Mouse (Mus musculus): ENCODE results near the gene Ophn1. TPM values are rescaled to one million over a fixed set of nuclear protein-coding genes. Genes with fewer than 3 reads are reported as not detected.

The Ophn1 gene
- polyA plus RNA-seq, 1 experiment from 2014 or later: 40.8 TPM

DNA sequence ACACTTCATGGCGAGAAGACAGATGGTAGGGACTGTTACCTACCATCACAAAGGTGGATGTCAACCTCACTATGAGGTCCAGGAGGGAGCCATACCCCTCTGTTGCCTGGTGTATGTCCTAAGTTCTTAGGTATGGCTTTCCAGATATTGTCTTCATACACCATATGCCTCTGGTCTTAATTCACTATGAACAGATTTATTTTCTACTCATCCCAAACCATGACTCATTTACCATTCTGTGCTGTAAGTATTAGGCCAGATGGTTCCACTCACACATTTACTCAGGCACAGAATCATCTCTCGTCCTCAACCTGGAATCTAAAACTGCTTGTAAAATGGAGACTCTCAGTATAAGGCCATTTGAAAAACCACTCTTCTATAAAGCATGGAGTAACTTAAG is 135.7 kb downstream of the Ophn1 start:
- Histone ChIP-seq H3K27ac (replicated peaks) (no peak overlapping the region), H3K4me2 (replicated peaks) (no peak overlapping the region), H3K4me3 (no peak overlapping the region), H3K9ac (replicated peaks) (no peak overlapping the region), H3K9me3 (no peaks in the 10 kb centered on the region), H3K4me1 (no peaks in the 10 kb centered on the region), H3K36me3 (no peaks in the 10 kb centered on the region), H3K27me3 (no peaks in the 10 kb centered on the region)
- WGBS: 59% methylated on average over 2 of the region's 2 CpGs
- ATAC-seq (replicated peaks): 0 out of 2 replicates have a peak, but pooled peaks have one; percentile 32

DNA sequence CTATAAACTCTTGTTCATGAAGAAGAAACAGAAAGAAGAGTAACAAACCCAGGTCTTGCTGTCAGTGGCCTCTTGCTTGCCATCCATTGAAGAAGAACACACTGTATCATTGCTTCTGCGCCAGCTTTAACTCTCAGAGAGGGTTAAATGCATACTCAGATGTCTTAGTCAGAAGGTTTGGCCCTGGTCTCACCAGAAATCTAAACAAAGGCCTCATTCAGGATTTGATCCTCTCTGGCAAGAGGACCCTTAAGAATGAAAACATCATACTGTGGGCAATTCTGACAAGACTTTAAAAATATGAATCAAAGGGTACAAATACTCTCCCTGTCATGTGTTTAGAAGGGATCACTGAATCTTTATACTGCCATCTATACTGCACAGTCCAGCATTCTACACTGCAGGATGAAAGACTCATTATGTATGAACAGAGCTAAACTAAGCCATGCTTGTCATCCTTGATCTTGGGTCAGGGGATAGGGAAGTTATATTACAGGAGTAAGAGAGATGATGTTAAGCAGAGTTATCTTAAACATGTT is 139.5 kb downstream of the Ophn1 start:
- no peak for ATAC-seq (replicated peaks)
- Histone ChIP-seq H3K27ac (replicated peaks) (no peak overlapping the region), H3K27me3 (no peaks in the 10 kb centered on the region), H3K4me2 (replicated peaks) (no peak overlapping the region), H3K4me1 (no peaks in the 10 kb centered on the region), H3K36me3 (no peaks in the 10 kb centered on the region), H3K9me3 (no peaks in the 10 kb centered on the region), H3K9ac (replicated peaks) (no peak overlapping the region), H3K4me3 (no peak overlapping the region)
- WGBS: 76% methylated on average over 1 of the region's 1 CpGs

GRCm38 (mm10) chrX:98736758-98737157 is 154.1 kb downstream of the Ophn1 start:
- Histone ChIP-seq H3K9me3 (no peaks in the 10 kb centered on the region), H3K27ac (replicated peaks) (no peak overlapping the region), H3K9ac (replicated peaks) (no peak overlapping the region), H3K36me3 (no peaks in the 10 kb centered on the region), H3K4me3 (no peak overlapping the region), H3K4me2 (replicated peaks) (no peak overlapping the region), H3K4me1 (no peaks in the 10 kb centered on the region), H3K27me3 (no peaks in the 10 kb centered on the region)
- no peak for ATAC-seq (replicated peaks)
- 83% methylated on average over 5 of the region's 5 CpGs for WGBS

DNA sequence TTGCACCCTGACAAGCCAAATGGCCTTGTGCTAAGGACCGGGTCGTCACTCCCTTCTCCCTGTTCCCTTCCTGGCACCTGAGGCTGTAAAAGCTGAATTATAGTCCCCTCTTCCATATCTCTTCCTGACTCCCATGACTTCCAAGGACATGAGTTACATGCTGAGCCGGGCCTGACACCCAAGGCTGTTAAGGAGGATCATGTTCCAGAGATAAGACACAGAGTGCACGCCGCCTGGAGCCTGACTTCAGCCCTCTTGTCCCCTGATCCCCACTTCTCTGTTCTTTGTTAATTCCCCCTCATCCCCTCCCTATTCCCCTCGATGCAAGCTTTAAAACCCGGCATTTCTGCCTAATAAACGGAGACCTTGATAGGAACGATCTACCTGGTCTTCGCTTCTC is 167.8 kb downstream of the Ophn1 start:
- no peak for ATAC-seq (replicated peaks)

DNA sequence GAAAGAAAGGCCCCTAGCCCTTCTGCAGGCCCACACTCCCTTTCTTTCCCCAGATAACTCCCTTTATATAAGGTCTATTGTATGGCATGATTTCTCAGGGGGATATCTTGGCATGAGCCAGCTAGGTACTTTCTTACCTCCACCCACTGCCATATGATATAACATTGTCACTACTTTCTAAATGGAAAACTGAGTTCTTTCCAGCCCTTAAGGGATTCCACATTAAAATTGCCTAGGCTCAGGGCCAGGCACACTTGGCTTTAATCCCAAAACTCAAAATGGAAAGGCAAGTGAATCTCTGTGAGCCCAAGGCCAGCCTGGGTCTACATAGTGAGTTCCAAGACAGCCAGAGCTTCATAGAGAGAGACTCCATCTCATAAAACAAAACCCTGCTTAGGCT is 183.1 kb downstream of the Ophn1 start:
- Histone ChIP-seq H3K36me3 (no peaks in the 10 kb centered on the region), H3K27me3 (no peaks in the 10 kb centered on the region), H3K9ac (replicated peaks) (no peak overlapping the region), H3K4me2 (replicated peaks) (no peak overlapping the region), H3K27ac (replicated peaks) (no peak overlapping the region), H3K9me3 (no peaks in the 10 kb centered on the region), H3K4me3 (no peak overlapping the region), H3K4me1 (no peaks in the 10 kb centered on the region)
- ATAC-seq (replicated peaks): no peak

More for the DNA sequence above, 167.8 kb downstream of the Ophn1 start:
- H3K4me2 ChIP-seq (replicated peaks): no peak overlapping the region
- H3K36me3 ChIP-seq: no peaks in the 10 kb centered on the region
- no peak overlapping the region for H3K4me3 ChIP-seq
- no peaks in the 10 kb centered on the region for H3K27me3 ChIP-seq
- 89% methylated on average over 10 of the region's 10 CpGs for WGBS
- no peak overlapping the region for H3K27ac ChIP-seq (replicated peaks)
- H3K9ac ChIP-seq (replicated peaks): no peak overlapping the region
- no peaks in the 10 kb centered on the region for H3K4me1 ChIP-seq
- H3K9me3 ChIP-seq: no peaks in the 10 kb centered on the region

GRCm38 (mm10) chrX:98701635-98702034 is 189.2 kb downstream of the Ophn1 start:
- H3K4me2 ChIP-seq (replicated peaks): no peak overlapping the region
- H3K27me3 ChIP-seq: no peaks in the 10 kb centered on the region
- H3K4me3 ChIP-seq: no peak overlapping the region
- H3K9ac ChIP-seq (replicated peaks): no peak overlapping the region
- no peaks in the 10 kb centered on the region for H3K36me3 ChIP-seq
- no peak overlapping the region for H3K27ac ChIP-seq (replicated peaks)
- H3K4me1 ChIP-seq: no peaks in the 10 kb centered on the region
- H3K9me3 ChIP-seq: no peaks in the 10 kb centered on the region
- peak; percentile 57; the same call in 1 of the 2 replicates for ATAC-seq (replicated peaks)
- WGBS: 15% methylated on average over 4 of the region's 4 CpGs

GRCm38 (mm10) chrX:98682603-98683002 is 208.2 kb downstream of the Ophn1 start:
- Histone ChIP-seq H3K4me2 (replicated peaks) (no peak overlapping the region), H3K36me3 (no peaks in the 10 kb centered on the region), H3K4me3 (no peak overlapping the region), H3K27me3 (no peaks in the 10 kb centered on the region), H3K4me1 (no peaks in the 10 kb centered on the region), H3K9ac (replicated peaks) (no peak overlapping the region), H3K9me3 (no peaks in the 10 kb centered on the region), H3K27ac (replicated peaks) (no peak overlapping the region)
- no peak for ATAC-seq (replicated peaks)

GRCm38 (mm10) chrX:98681281-98681680 is 209.5 kb downstream of the Ophn1 start:
- H3K4me2 ChIP-seq (replicated peaks): no peak overlapping the region
- H3K4me3 ChIP-seq: no peak overlapping the region
- no peaks in the 10 kb centered on the region for H3K36me3 ChIP-seq
- H3K9me3 ChIP-seq: no peaks in the 10 kb centered on the region
- H3K9ac ChIP-seq (replicated peaks): no peak overlapping the region
- no peak for ATAC-seq (replicated peaks)
- no peaks in the 10 kb centered on the region for H3K27me3 ChIP-seq
- WGBS: 80% methylated on average over 2 of the region's 2 CpGs
- no peaks in the 10 kb centered on the region for H3K4me1 ChIP-seq
- H3K27ac ChIP-seq (replicated peaks): no peak overlapping the region

- H3K4me2 ChIP-seq (replicated peaks): no peak overlapping the region
- H3K27ac ChIP-seq (replicated peaks): no peak overlapping the region
- H3K4me3 ChIP-seq: no peak overlapping the region
- no peaks in the 10 kb centered on the region for H3K36me3 ChIP-seq
- H3K9me3 ChIP-seq: no peaks in the 10 kb centered on the region
- no peaks in the 10 kb centered on the region for H3K4me1 ChIP-seq
- no peak overlapping the region for H3K9ac ChIP-seq (replicated peaks)
- no peaks in the 10 kb centered on the region for H3K27me3 ChIP-seq
- no peak for ATAC-seq (replicated peaks)
Measured at GRCm38 (mm10) chrX:98670988-98671387, 219.8 kb downstream of the Ophn1 start.

GRCm38 (mm10) chrX:98651431-98651830 is 239.4 kb downstream of the Ophn1 start:
- Histone ChIP-seq H3K27ac (replicated peaks) (no peak overlapping the region), H3K9me3 (no peaks in the 10 kb centered on the region), H3K36me3 (no peaks in the 10 kb centered on the region), H3K4me1 (no peaks in the 10 kb centered on the region), H3K9ac (replicated peaks) (no peak overlapping the region), H3K4me2 (replicated peaks) (no peak overlapping the region), H3K27me3 (no peaks in the 10 kb centered on the region), H3K4me3 (no peak overlapping the region)
- ATAC-seq (replicated peaks): no peak

DNA sequence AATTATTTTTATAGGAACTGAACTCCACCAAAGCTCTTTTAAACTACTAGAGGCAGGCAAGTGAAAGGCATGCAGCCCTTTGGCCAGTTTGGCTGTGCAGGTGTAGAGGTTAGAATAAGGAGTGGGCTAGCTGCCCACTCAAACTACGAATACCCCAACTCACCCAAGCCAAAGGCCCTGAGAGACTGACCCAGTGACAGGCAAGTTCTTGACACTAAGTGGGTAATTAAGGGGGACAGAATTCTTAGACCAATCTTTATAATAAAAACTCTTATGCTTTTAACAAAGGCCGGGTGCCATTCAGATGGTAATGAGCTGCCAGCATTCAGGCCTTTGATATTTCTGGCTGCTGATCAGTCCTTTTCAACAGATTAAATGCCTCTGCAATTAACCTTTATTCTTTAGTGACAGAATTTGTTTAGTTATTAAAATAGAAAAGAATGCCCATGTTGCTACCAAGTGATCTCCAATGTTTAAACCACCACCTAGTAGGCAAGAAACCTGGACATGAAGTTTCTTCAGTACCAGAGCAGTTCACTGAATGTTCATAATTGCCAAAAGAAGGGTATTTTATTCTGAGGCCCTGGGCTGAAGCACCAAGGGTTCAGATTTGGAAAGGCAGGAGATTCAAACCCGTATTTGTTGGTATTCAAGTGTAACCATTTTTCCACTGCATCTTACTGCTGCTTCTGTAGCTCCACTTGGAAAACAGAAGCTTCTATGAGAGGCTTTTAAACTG is 262.0 kb downstream of the Ophn1 start:
- WGBS: 28% methylated on average over 3 of the region's 3 CpGs
- Histone ChIP-seq H3K4me1 (no peaks in the 10 kb centered on the region), H3K27ac (replicated peaks) (no peak overlapping the region), H3K36me3 (no peaks in the 10 kb centered on the region), H3K4me2 (replicated peaks) (no peak overlapping the region), H3K4me3 (no peak overlapping the region), H3K9ac (replicated peaks) (no peak overlapping the region), H3K27me3 (no peaks in the 10 kb centered on the region; the same call in 1 of the 2 replicates), H3K9me3 (no peaks in the 10 kb centered on the region)
- peak; percentile 94 for ATAC-seq (replicated peaks)

DNA sequence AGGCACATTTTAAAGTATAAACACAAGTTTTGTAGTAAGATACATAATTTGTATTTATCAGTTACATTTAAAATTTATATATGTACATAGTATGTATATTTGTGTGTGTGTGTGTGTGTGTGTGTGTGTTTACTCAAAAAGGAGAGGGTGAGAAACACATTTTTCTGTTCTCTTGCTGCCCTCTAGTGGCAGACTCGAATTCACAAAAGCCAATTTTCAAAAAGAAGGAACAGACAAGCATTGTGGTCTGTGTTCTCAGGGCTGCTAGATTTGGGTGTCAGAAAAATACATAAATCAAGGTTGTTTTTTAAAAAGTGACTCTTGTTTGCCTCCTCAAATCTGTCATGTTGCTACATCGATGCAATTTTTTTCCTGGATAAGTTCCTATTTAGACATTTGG is 272.0 kb downstream of the Ophn1 start:
- no peaks in the 10 kb centered on the region for H3K27me3 ChIP-seq
- no peaks in the 10 kb centered on the region for H3K4me1 ChIP-seq
- 9% methylated on average over 2 of the region's 2 CpGs for whole genome bisulfite sequencing
- no peak for ATAC-seq (replicated peaks)
- H3K36me3 ChIP-seq: no peaks in the 10 kb centered on the region
- H3K9me3 ChIP-seq: no peaks in the 10 kb centered on the region
- no peak overlapping the region for H3K4me2 ChIP-seq (replicated peaks)
- H3K4me3 ChIP-seq: no peak overlapping the region
- no peak overlapping the region for H3K9ac ChIP-seq (replicated peaks)
- no peak overlapping the region for H3K27ac ChIP-seq (replicated peaks)

- Histone ChIP-seq H3K4me1 (no peaks in the 10 kb centered on the region), H3K9me3 (no peaks in the 10 kb centered on the region), H3K4me3 (no peak overlapping the region), H3K4me2 (replicated peaks) (no peak overlapping the region), H3K27me3 (no peaks in the 10 kb centered on the region), H3K36me3 (no peaks in the 10 kb centered on the region), H3K9ac (replicated peaks) (no peak overlapping the region), H3K27ac (replicated peaks) (no peak overlapping the region)
- 63% methylated on average over 4 of the region's 4 CpGs for WGBS
- ATAC-seq (replicated peaks): no peak
Measured at GRCm38 (mm10) chrX:98617426-98617825, 273.4 kb downstream of the Ophn1 start.
